Mouse (Mus musculus): Measurements from ENCODE around the gene Trim47.

- TF ChIP-seq CTCF (IDR thresholded peaks at IDR 0.05; ENCODE audit: control insufficient read depth, insufficient read depth, insufficient replicate concordance, low read depth, low read length) = no peak
- TF ChIP-seq POLR2A (IDR thresholded peaks at IDR 0.05; ENCODE audit: control insufficient read depth, low read depth, low read length) = no peak
Observed at GRCm38 (mm10) chr11:116146294-116146985, 19.4 kb upstream of the Trim47 start.

All from testis, adult 2 months (tissue).